Mouse (Mus musculus): ENCODE measurements at regions not wholly inside any gene's neighbourhood (a gene's known extent, or its start where the extent isn't known, plus 50 kb on each side); places are given as distances from the start of the nearest gene placed in this dataset.

- no peak overlapping the region for H3K4me3 ChIP-seq (ENCODE audit: low read length)
- no peak overlapping the region for H3K27ac ChIP-seq (ENCODE audit: low read length)
- H3K9ac ChIP-seq (ENCODE audit: low read length): no peak overlapping the region
- H3K4me2 ChIP-seq (ENCODE audit: low read depth, low read length): no peak overlapping the region
- no peaks in the 10 kb centered on the region for H3K27me3 ChIP-seq (ENCODE audit: control insufficient read depth, insufficient read depth, low read length)
- ATAC-seq (replicated peaks; ENCODE audit: extremely low read depth, insufficient read depth, low FRiP score): no peak
- 60% methylated on average over 6 of the region's 6 CpGs for WGBS
- H3K9me3 ChIP-seq (replicated peaks; ENCODE audit: control insufficient read depth, low read length): no peaks in the 10 kb centered on the region
- no peaks in the 10 kb centered on the region for H3K4me1 ChIP-seq (ENCODE audit: control insufficient read depth, insufficient read depth, low read length)
- no peaks in the 10 kb centered on the region for H3K36me3 ChIP-seq (ENCODE audit: control insufficient read depth, insufficient read depth)
These were observed 124.7 kb upstream of the St8sia2 start for GRCm38 (mm10) chr7:74138169-74138568.

GRCm38 (mm10) chr7:74130206-74130836 is 116.8 kb upstream of the St8sia2 start:
- Histone ChIP-seq H3K27me3 (ENCODE audit: control insufficient read depth, insufficient read depth, low read length) (no peaks in the 10 kb centered on the region), H3K4me2 (ENCODE audit: low read depth, low read length) (no peak overlapping the region), H3K27ac (ENCODE audit: low read length) (no peak overlapping the region), H3K9ac (ENCODE audit: low read length) (no peak overlapping the region), H3K36me3 (ENCODE audit: control insufficient read depth, insufficient read depth) (no peaks in the 10 kb centered on the region), H3K9me3 (replicated peaks; ENCODE audit: control insufficient read depth, low read length) (no peaks in the 10 kb centered on the region), H3K4me3 (ENCODE audit: low read length) (no peak overlapping the region), H3K4me1 (ENCODE audit: control insufficient read depth, insufficient read depth, low read length) (no peaks in the 10 kb centered on the region)
- no peak for ATAC-seq (replicated peaks; ENCODE audit: extremely low read depth, insufficient read depth, low FRiP score)
- WGBS: 59% methylated on average over 8 of the region's 8 CpGs

DNA sequence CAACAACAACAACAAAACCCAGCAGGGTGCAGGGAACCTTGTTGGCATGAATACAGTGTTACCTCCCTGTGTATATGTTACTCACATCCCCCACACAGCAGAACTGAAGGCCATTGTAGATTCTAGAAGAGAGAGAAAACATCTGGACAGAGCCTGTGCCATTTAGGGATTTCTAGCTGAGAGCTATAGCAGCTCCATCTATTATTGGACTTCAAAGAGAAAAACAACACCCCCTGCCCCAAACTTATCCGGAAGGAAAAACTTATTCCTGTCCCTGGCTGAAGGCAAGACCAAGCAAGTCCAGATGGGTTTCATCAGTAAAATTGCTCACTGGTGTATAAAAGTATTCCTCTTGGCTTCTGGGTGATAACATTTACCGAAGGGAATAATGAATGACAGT is 98.6 kb upstream of the St8sia2 start:
- Histone ChIP-seq H3K9me3 (replicated peaks; ENCODE audit: control insufficient read depth, low read length) (no peaks in the 10 kb centered on the region), H3K4me2 (ENCODE audit: low read depth, low read length) (no peak overlapping the region), H3K27ac (ENCODE audit: low read length) (no peak overlapping the region), H3K9ac (ENCODE audit: low read length) (no peak overlapping the region), H3K4me1 (ENCODE audit: control insufficient read depth, insufficient read depth, low read length) (no peaks in the 10 kb centered on the region), H3K36me3 (ENCODE audit: control insufficient read depth, insufficient read depth) (no peaks in the 10 kb centered on the region), H3K27me3 (ENCODE audit: control insufficient read depth, insufficient read depth, low read length) (no peaks in the 10 kb centered on the region), H3K4me3 (ENCODE audit: low read length) (no peak overlapping the region)
- ATAC-seq (replicated peaks; ENCODE audit: extremely low read depth, insufficient read depth, low FRiP score): no peak
- WGBS: 55% methylated on average over 2 of the region's 2 CpGs

DNA sequence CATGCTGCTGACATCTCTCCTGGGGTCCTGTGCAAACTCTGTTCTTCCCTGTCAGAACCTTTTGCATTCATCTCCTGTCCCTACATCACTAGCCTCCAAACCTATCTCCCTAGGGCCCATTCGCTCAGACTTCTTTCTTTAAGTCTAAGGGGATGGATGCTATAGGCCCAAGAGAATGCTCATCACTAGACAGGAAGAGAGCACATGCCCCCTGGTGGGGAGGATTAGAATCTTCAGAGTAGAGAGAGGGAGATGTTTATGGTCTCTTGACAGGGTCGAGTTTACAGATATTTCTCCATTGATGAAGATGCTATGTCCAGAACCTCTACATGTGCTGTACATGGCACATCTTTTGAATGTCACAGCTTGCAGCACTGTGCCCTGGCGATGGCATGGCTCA is 94.9 kb upstream of the St8sia2 start:
- H3K4me1 ChIP-seq (ENCODE audit: control insufficient read depth, insufficient read depth, low read length): no peaks in the 10 kb centered on the region
- WGBS: 57% methylated on average over 3 of the region's 3 CpGs
- no peak for ATAC-seq (replicated peaks; ENCODE audit: extremely low read depth, insufficient read depth, low FRiP score)
- no peaks in the 10 kb centered on the region for H3K36me3 ChIP-seq (ENCODE audit: control insufficient read depth, insufficient read depth)
- no peak overlapping the region for H3K4me2 ChIP-seq (ENCODE audit: low read depth, low read length)
- no peaks in the 10 kb centered on the region for H3K9me3 ChIP-seq (replicated peaks; ENCODE audit: control insufficient read depth, low read length)
- H3K9ac ChIP-seq (ENCODE audit: low read length): no peak overlapping the region
- no peaks in the 10 kb centered on the region for H3K27me3 ChIP-seq (ENCODE audit: control insufficient read depth, insufficient read depth, low read length)
- H3K4me3 ChIP-seq (ENCODE audit: low read length): no peak overlapping the region
- no peak overlapping the region for H3K27ac ChIP-seq (ENCODE audit: low read length)

DNA sequence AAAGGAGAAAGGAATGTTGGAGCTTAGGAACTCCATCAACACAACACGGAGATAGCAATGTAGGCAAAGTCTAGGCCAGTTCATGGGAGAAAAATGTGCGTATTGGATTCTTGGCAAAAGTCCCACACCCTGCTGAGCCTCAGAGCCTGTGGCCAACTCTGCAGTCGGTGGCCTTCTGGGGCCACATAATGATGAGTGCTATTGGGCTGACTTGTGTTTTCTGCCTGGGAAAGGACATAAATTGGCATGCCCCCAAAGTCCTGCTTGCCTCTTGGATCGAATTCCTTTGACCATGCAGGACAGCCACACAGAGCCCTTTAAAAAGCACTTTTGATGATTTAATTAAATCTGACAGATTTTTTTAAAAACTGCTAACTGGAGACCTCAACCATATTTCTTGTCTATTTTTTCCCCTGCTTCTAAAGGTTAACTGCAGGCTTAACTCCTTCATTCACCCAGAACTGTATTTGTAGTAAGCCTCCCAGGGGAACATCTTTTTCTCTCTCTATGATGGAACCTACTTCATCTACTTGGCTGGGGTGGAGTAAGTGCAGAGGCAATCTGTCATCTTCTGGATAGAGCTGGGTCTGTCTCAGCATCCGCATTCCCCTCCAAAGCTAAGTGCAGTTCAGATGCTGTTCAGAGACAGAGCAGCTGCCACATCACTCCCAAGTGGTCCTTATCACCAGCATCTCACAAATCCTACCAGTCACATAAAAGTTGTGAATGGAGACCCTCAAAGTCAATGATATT is 93.9 kb upstream of the St8sia2 start:
- no peak overlapping the region for H3K4me2 ChIP-seq (ENCODE audit: low read depth, low read length)
- 0 out of 2 replicates have a peak, but pooled peaks have one; percentile 52 for ATAC-seq (replicated peaks; ENCODE audit: extremely low read depth, insufficient read depth, low FRiP score)
- no peak overlapping the region for H3K9ac ChIP-seq (ENCODE audit: low read length)

GRCm38 (mm10) chr7:74091402-74092025 is 78.0 kb upstream of the St8sia2 start:
- ATAC-seq (replicated peaks; ENCODE audit: extremely low read depth, insufficient read depth, low FRiP score): no peak
- no peaks in the 10 kb centered on the region for H3K36me3 ChIP-seq (ENCODE audit: control insufficient read depth, insufficient read depth)
- 60% methylated on average over 3 of the region's 3 CpGs for WGBS
- no peak overlapping the region for H3K4me2 ChIP-seq (ENCODE audit: low read depth, low read length)
- no peaks in the 10 kb centered on the region for H3K27me3 ChIP-seq (ENCODE audit: control insufficient read depth, insufficient read depth, low read length)
- no peaks in the 10 kb centered on the region for H3K4me1 ChIP-seq (ENCODE audit: control insufficient read depth, insufficient read depth, low read length)
- no peaks in the 10 kb centered on the region for H3K9me3 ChIP-seq (replicated peaks; ENCODE audit: control insufficient read depth, low read length)
- no peak overlapping the region for H3K27ac ChIP-seq (ENCODE audit: low read length)
- no peak overlapping the region for H3K4me3 ChIP-seq (ENCODE audit: low read length)
- no peak overlapping the region for H3K9ac ChIP-seq (ENCODE audit: low read length)

More for the DNA sequence above, 93.9 kb upstream of the St8sia2 start:
- H3K36me3 ChIP-seq (ENCODE audit: control insufficient read depth, insufficient read depth): no peaks in the 10 kb centered on the region
- H3K27ac ChIP-seq (ENCODE audit: low read length): no peak overlapping the region
- no peaks in the 10 kb centered on the region for H3K27me3 ChIP-seq (ENCODE audit: control insufficient read depth, insufficient read depth, low read length)
- H3K4me1 ChIP-seq (ENCODE audit: control insufficient read depth, insufficient read depth, low read length): no peaks in the 10 kb centered on the region
- no peaks in the 10 kb centered on the region for H3K9me3 ChIP-seq (replicated peaks; ENCODE audit: control insufficient read depth, low read length)
- 33% methylated on average over 5 of the region's 5 CpGs for WGBS
- H3K4me3 ChIP-seq (ENCODE audit: low read length): no peak overlapping the region

GRCm38 (mm10) chr7:74080846-74081235 is 67.4 kb upstream of the St8sia2 start:
- H3K4me3 ChIP-seq (ENCODE audit: low read length): no peak overlapping the region
- H3K9ac ChIP-seq (ENCODE audit: low read length): no peak overlapping the region
- no peaks in the 10 kb centered on the region for H3K9me3 ChIP-seq (replicated peaks; ENCODE audit: control insufficient read depth, low read length)
- 68% methylated on average over 4 of the region's 4 CpGs for WGBS
- H3K27me3 ChIP-seq (ENCODE audit: control insufficient read depth, insufficient read depth, low read length): no peaks in the 10 kb centered on the region
- H3K4me2 ChIP-seq (ENCODE audit: low read depth, low read length): no peak overlapping the region
- H3K4me1 ChIP-seq (ENCODE audit: control insufficient read depth, insufficient read depth, low read length): no peaks in the 10 kb centered on the region
- ATAC-seq (replicated peaks; ENCODE audit: extremely low read depth, insufficient read depth, low FRiP score): no peak
- no peak overlapping the region for H3K27ac ChIP-seq (ENCODE audit: low read length)
- H3K36me3 ChIP-seq (ENCODE audit: control insufficient read depth, insufficient read depth): no peaks in the 10 kb centered on the region

DNA sequence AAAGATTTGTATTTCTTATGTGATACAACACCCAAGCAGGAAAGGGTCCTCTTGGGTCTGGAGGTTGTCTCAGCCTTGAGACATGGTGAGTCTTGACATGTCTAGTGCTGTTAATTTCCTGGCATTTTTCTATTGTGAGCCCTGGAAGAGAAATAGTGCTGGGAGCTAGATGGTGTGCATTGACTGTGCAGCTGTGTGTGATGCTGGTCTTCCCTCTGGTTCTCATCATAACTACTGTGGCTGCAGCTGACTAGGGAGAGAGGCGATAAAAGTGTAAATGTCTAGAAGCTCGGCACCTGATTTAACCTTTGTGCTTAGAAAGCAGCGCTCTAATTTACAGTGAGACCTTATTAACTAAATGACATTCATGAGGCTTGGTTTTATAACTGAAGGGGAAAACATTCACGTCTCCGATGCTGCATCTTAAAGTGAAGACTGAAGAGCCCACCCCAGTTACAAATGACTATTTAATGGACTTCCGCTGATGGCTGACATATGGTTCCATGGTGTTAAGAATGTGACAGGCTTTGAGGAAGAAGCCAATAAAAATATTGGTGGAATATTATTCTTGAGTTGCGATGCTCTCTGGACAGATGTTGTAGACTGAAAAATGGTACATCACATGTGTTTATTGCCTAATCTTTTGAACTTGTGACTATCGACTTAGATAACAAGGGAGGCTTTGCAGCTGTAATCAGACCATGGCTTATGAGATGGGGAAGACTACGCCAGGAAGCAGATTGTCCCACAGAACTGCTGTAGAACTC is 66.8 kb upstream of the St8sia2 start:
- H3K4me2 ChIP-seq (ENCODE audit: low read depth, low read length): no peak overlapping the region
- H3K27me3 ChIP-seq (ENCODE audit: control insufficient read depth, insufficient read depth, low read length): no peaks in the 10 kb centered on the region
- ATAC-seq (replicated peaks; ENCODE audit: extremely low read depth, insufficient read depth, low FRiP score): no peak
- WGBS: 68% methylated on average over 9 of the region's 9 CpGs
- H3K4me1 ChIP-seq (ENCODE audit: control insufficient read depth, insufficient read depth, low read length): no peaks in the 10 kb centered on the region
- H3K4me3 ChIP-seq (ENCODE audit: low read length): no peak overlapping the region
- H3K36me3 ChIP-seq (ENCODE audit: control insufficient read depth, insufficient read depth): no peaks in the 10 kb centered on the region
- H3K27ac ChIP-seq (ENCODE audit: low read length): no peak overlapping the region
- no peaks in the 10 kb centered on the region for H3K9me3 ChIP-seq (replicated peaks; ENCODE audit: control insufficient read depth, low read length)
- H3K9ac ChIP-seq (ENCODE audit: low read length): no peak overlapping the region

Measured in heart, embryonic 16.5 days (tissue).